In the genomic region with DNA sequence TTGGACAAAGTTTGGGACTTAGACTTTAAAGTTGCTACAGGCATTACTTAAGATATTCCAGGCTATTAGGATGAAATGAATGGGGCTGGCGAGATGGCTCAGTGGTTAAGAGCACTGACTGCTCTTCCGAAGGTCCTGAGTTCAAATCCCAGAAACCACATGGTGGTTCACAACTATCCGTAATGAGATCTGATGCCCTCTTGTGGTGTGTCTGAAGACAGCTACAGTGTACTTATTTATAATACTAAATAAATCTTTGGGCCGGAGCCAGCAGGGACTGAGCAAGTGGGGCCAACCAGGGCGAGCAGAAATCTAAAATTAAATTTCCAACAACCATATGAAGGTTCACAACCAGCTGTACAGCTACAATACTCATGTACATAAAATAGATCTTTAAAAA, we compare ENCODE assay signal across 24 mouse cellular contexts. TPM values are rescaled to one million over a fixed set of nuclear protein-coding genes. Genes with fewer than 3 reads are reported as not detected.
DNase-seq lines count a peak whose midpoint lies in the region; ATAC-seq and TF ChIP-seq lines count a peak whose summit lies in the region.
"Not testable (repeated sequence)": the region's sequence is repeated elsewhere in the genome, so short reads cannot be mapped to it uniquely, and the experiment has no call there.
"Had no signal": no experiment of that assay in that cellular context is flagged by ENCODE, and none has a peak within 500 bp of the region (broad histone marks: within the 10 kb centered on the region; RNA-seq: fewer than 3 reads in every experiment).

No protein-coding gene starts in this region.

- H3K9ac ChIP-seq in CH12.LX (ENCODE audit: insufficient read depth, low read depth); heart, adult 2 months (ENCODE audit: low read depth, low read length); kidney, postnatal 0 days (ENCODE audit: low read depth, low read length); lung, embryonic 14.5 days; stomach, postnatal 0 days (ENCODE audit: low read length): not testable (repeated sequence)

- dilution Hi-C loops in CH12.LX (cut with MboI; ENCODE audit: extremely low pct_ligation_motif_present, extremely low pct_unique_long_range_greater_than_20kb, low sequenced_read_pairs): not testable (repeated sequence)

- not testable (repeated sequence) for H3K27ac ChIP-seq in CH12.LX (ENCODE audit: insufficient read depth, low read depth); heart, adult 2 months; kidney, postnatal 0 days; left cerebral cortex, adult 2 months; lung, embryonic 14.5 days (ENCODE audit: low read depth); stomach, postnatal 0 days (replicated peaks)

- in situ Hi-C loops in CH12.LX (cut with MboI; ENCODE audit: low pct_ligation_motif_present, low pct_unique_long_range_greater_than_20kb, low sequenced_read_pairs): loop anchor here (5.0 to 10.0 kb wide), 3 partner anchors 53 to 297 kb away; a partner anchor contains a TSS

- peak; percentile 10 for TF ChIP-seq RAD21 in CH12.LX (IDR thresholded peaks at IDR 0.05; ENCODE audit: low read depth, low read length)

- H3K4me1 ChIP-seq in CH12.LX (ENCODE audit: control insufficient read depth in 1 of 2, insufficient read depth in 2 of 2): peaks cover 0 to 21% of the 10 kb centered on the region in 2 experiments; a peak in 2 of 4 replicates
- not testable (repeated sequence) for H3K4me1 ChIP-seq in heart, adult 2 months (ENCODE audit: control insufficient read depth, insufficient read depth, low read length); kidney, postnatal 0 days (replicated peaks; ENCODE audit: insufficient read depth, low read length); lung, embryonic 14.5 days (ENCODE audit: insufficient read depth); stomach, postnatal 0 days (replicated peaks; ENCODE audit: control insufficient read depth, insufficient read depth)

- not testable (repeated sequence) for TF ChIP-seq EP300 in CH12.LX (IDR thresholded peaks at IDR 0.05; ENCODE audit: low read length); heart, adult 2 months (IDR thresholded peaks at IDR 0.05; ENCODE audit: insufficient read depth, low read depth, low read length); stomach, postnatal 0 days (optimal IDR thresholded peaks at IDR 0.05)

- H3K79me2 ChIP-seq in CH12.LX (replicated peaks; ENCODE audit: control insufficient read depth, extremely low read depth, insufficient read depth, poor library complexity, severe bottlenecking); heart, adult 2 months (replicated peaks; ENCODE audit: control insufficient read depth, insufficient read depth, low read length): not testable (repeated sequence)

- not testable (repeated sequence) for H3K4me3 ChIP-seq in CH12.LX (replicated peaks in 1 of 3; ENCODE audit: low read depth in 2 of 3, low read length in 2 of 3, poor library complexity in 1 of 3); heart, adult 2 months; kidney, postnatal 0 days (replicated peaks; ENCODE audit: low read depth, low read length); left cerebral cortex, adult 2 months; lung, embryonic 14.5 days (ENCODE audit: low read depth, low read length); stomach, postnatal 0 days (ENCODE audit: low read depth, low read length)

- H3K4me2 ChIP-seq in CH12.LX (ENCODE audit: insufficient read depth, low read depth, poor library complexity, severe bottlenecking); kidney, postnatal 0 days (ENCODE audit: low read length); lung, embryonic 14.5 days; stomach, postnatal 0 days (replicated peaks; ENCODE audit: low read depth): not testable (repeated sequence)

- 73% methylated on average over 5 of the region's 5 CpGs for WGBS in heart, adult 2 months
- WGBS in kidney, postnatal 0 days: 87% methylated on average over 5 of the region's 5 CpGs
- 68% methylated on average over 5 of the region's 5 CpGs for WGBS in lung, embryonic 14.5 days
- 83% methylated on average over 5 of the region's 5 CpGs for WGBS in stomach, postnatal 0 days

- TF ChIP-seq POLR2A in CH12.LX (IDR thresholded peaks at IDR 0.05; ENCODE audit: low read depth, low read length); heart, adult 2 months (IDR thresholded peaks at IDR 0.05; ENCODE audit: insufficient read depth, low read depth, low read length): not testable (repeated sequence)

- H3K36me3 ChIP-seq in CH12.LX (replicated peaks in 1 of 2; ENCODE audit: control insufficient read depth in 1 of 2, insufficient read depth in 1 of 2, low read length in 1 of 2); heart, adult 2 months (ENCODE audit: control insufficient read depth, insufficient read depth, low read length); kidney, postnatal 0 days (ENCODE audit: insufficient read depth, low read length); lung, embryonic 14.5 days (ENCODE audit: insufficient read depth); stomach, postnatal 0 days (ENCODE audit: control insufficient read depth, insufficient read depth, low read length): not testable (repeated sequence)

- not testable (repeated sequence) for DNase-seq in CH12.LX (ENCODE audit: extremely low read depth); heart, adult 2 months; kidney, postnatal 0 days (ENCODE audit: low spot score); left cerebral cortex, adult 2 months (ENCODE audit: extremely low spot score in 1 of 2, low spot score in 2 of 2); lung, embryonic 14.5 days; stomach, postnatal 0 days (ENCODE audit: low spot score)
- peak; percentile 45 for DNase-seq in NIH3T3 (ENCODE audit: low read depth)
- peak; percentile 22 for DNase-seq in lung, postnatal 10 days

- TF ChIP-seq CTCF in CH12.LX (conservative IDR thresholded peaks at IDR 0.05 in 1 of 2, IDR thresholded peaks at IDR 0.05 in 1 of 2; ENCODE audit: low read depth in 2 of 2, low read length in 2 of 2): peak in 1 of 2 experiments; percentile 37; a peak in 2 of 4 replicates
- TF ChIP-seq CTCF in heart, adult 2 months (IDR thresholded peaks at IDR 0.05): peak; percentile 65
- TF ChIP-seq CTCF in kidney, postnatal 0 days (IDR thresholded peaks at IDR 0.05; ENCODE audit: low read depth): peak; percentile 35; the same call in 1 of the 2 replicates
- TF ChIP-seq CTCF in left cerebral cortex, adult 2 months (IDR thresholded peaks at IDR 0.05): peak; percentile 47
- peak; percentile 28 for TF ChIP-seq CTCF in lung, embryonic 14.5 days (IDR thresholded peaks at IDR 0.05; ENCODE audit: low read depth)
- peak; percentile 47 for TF ChIP-seq CTCF in stomach, postnatal 0 days (IDR thresholded peaks at IDR 0.05; ENCODE audit: low read depth)

- H3K27me3 ChIP-seq in CH12.LX (replicated peaks); heart, adult 2 months (ENCODE audit: control insufficient read depth, insufficient read depth, low read length); kidney, postnatal 0 days (ENCODE audit: insufficient read depth, low read length); lung, embryonic 14.5 days (ENCODE audit: insufficient read depth, low read length); stomach, postnatal 0 days (ENCODE audit: control insufficient read depth, insufficient read depth, low read length): not testable (repeated sequence)

- not testable (repeated sequence) for ATAC-seq in kidney, postnatal 0 days (replicated peaks; ENCODE audit: low FRiP score, low read depth); lung, embryonic 14.5 days (ENCODE audit: insufficient read depth); stomach, postnatal 0 days (ENCODE audit: low FRiP score, low TSS enrichment)

- intact Hi-C loops in heart, adult 2 months (cut with DNase I): loop anchor here (10.0 kb wide), 1 partner anchor 257 kb away; no protein-coding TSS in a partner anchor
- intact Hi-C loops in left cerebral cortex, adult 2 months (cut with DNase I): loop anchor here (10.0 kb wide), 1 partner anchor 227 kb away; a partner anchor contains a TSS

- H3K9me3 ChIP-seq in CH12.LX (replicated peaks; ENCODE audit: low read length); kidney, postnatal 0 days (replicated peaks; ENCODE audit: low read length); lung, embryonic 14.5 days (ENCODE audit: low read depth, low read length); stomach, postnatal 0 days (ENCODE audit: control insufficient read depth, low read length): not testable (repeated sequence)

RNA-seq across cellular contexts. Expression of a gene that starts 15.5 kb away (rescaled TPM):
- total RNA-seq in CH12.LX (2012; rRNA removed) (not detected in 2 replicates), CH12.LX (2014; rRNA removed) (not detected in 2 replicates)
- polyA plus RNA-seq in CH12.LX (2012; ENCODE audit: insufficient read length, low read depth): not detected in 2 replicates
- total RNA-seq in heart, adult 2 months (2021): not detected
- polyA plus RNA-seq in heart, adult 2 months (2012; rRNA removed): not detected in 2 replicates
- 0.13 TPM in 1 of 2 replicates, not detected in the other for polyA plus RNA-seq in kidney, postnatal 0 days (2015; fragmentation: Nextera tagmentation; extraction: Ambion mirVana)
- not detected for total RNA-seq in left cerebral cortex, adult 2 months (2021)
- not detected in 2 replicates for polyA plus RNA-seq in lung, embryonic 14.5 days (2014; fragmentation: Nextera tagmentation; extraction: Ambion mirVana)
- polyA plus RNA-seq in stomach, postnatal 0 days (2015; fragmentation: Nextera tagmentation; extraction: Ambion mirVana): 29.2 and 29.8 TPM in 2 replicates
- total RNA-seq: adrenal gland, adult 2 months; adrenal gland, postnatal 10 days; adrenal gland, postnatal 25 days; adrenal gland, postnatal 4 days; common myeloid progenitor, adult 5-6 weeks; ES-E14 had no signal
- polyA plus RNA-seq: adrenal gland, adult 2 months; brain, embryonic 14.5 days; CD4-positive, CD25-positive, alpha-beta regulatory T cell, adult 4 months; embryonic facial prominence, embryonic 11.5 days; embryonic facial prominence, embryonic 13.5 days; embryonic facial prominence, embryonic 15.5 days; erythroblast, embryonic 14.5 days; forebrain, embryonic 10.5 days; forebrain, embryonic 12.5 days; forebrain, embryonic 14.5 days; forebrain, embryonic 16.5 days had no signal

RNA-seq across cellular contexts. Expression of a gene that starts 34.1 kb away (rescaled TPM):
- total RNA-seq in CH12.LX (2012; rRNA removed) (3.3 and 4.9 TPM in 2 replicates), CH12.LX (2014; rRNA removed) (2.2 and 4.2 TPM in 2 replicates)
- 4.2 and 5.2 TPM in 2 replicates for polyA plus RNA-seq in CH12.LX (2012; ENCODE audit: insufficient read length, low read depth)
- 10 to 100 TPM; 45.7 to 53.4 TPM for total RNA-seq in heart, adult 2 months (2021)
- polyA plus RNA-seq in heart, adult 2 months (2012; rRNA removed): 59.5 and 104 TPM in 2 replicates
- 246 and 258 TPM in 2 replicates for polyA plus RNA-seq in kidney, postnatal 0 days (2015; fragmentation: Nextera tagmentation; extraction: Ambion mirVana)
- total RNA-seq in left cerebral cortex, adult 2 months (2021): 100 to 1,000 TPM; 230 TPM
- polyA plus RNA-seq in lung, embryonic 14.5 days (2014; fragmentation: Nextera tagmentation; extraction: Ambion mirVana): 142 and 148 TPM in 2 replicates
- polyA plus RNA-seq in stomach, postnatal 0 days (2015; fragmentation: Nextera tagmentation; extraction: Ambion mirVana): 249 and 273 TPM in 2 replicates

Comparison
In these comparisons a context has a peak if more than half of its experiments do, and no peak if none do; other contexts are left out.
1. RNA of a gene that starts 15.5 kb away (polyA plus RNA-seq): 29.2 to 29.8 TPM in stomach, postnatal 0 days; 0.13 TPM in kidney, postnatal 0 days, not detected in CH12.LX, not detected in heart, adult 2 months and not detected in lung, embryonic 14.5 days; every median in the first group is over 10 times any median in the second.